Comparison of ENCODE assay signal across 8 mouse cellular contexts in genomic region chr6:47454131-47454574, GRCm38 (mm10). TPM values are rescaled to one million over a fixed set of nuclear protein-coding genes. Genes with fewer than 3 reads are reported as not detected.
DNase-seq lines count a peak whose midpoint lies in the region; ATAC-seq lines count a peak whose summit lies in the region.

No protein-coding gene starts in this region.

- WGBS in hindbrain, embryonic 12.5 days: under 1% methylated on average over 35 of the region's 72 CpGs

- no peaks in the 10 kb centered on the region for H3K9me3 ChIP-seq in hindbrain, embryonic 12.5 days (replicated peaks)

- H3K4me3 ChIP-seq in hindbrain, embryonic 12.5 days: peak overlapping the region; percentile 98

- H3K36me3 ChIP-seq in hindbrain, embryonic 12.5 days: no peaks in the 10 kb centered on the region

- peaks cover 14% of the 10 kb centered on the region for H3K4me1 ChIP-seq in hindbrain, embryonic 12.5 days

- H3K4me2 ChIP-seq in hindbrain, embryonic 12.5 days (replicated peaks): peak overlapping the region; percentile 54

- H3K9ac ChIP-seq in hindbrain, embryonic 12.5 days: peak overlapping the region; percentile 99

- peak; percentile 90 for DNase-seq in Muller cell, postnatal 12 days (ENCODE audit: inconsistent ontology term)
- DNase-seq in cerebellum, adult 8-10 months: peak; percentile 84
- peak; percentile 59 to 65 for DNase-seq in layer of hippocampus, postnatal 25 days (ENCODE audit: extremely low spot score in 1 of 2, low spot score in 1 of 2)
- DNase-seq in lung, postnatal 10 days: peak; percentile 87
- peak; percentile 73 for DNase-seq in ovary, postnatal 14 days (ENCODE audit: low spot score)
- peak; percentile 65 to 77 for DNase-seq in thymus, postnatal 36 days

- H3K27me3 ChIP-seq in hindbrain, embryonic 12.5 days: no peaks in the 10 kb centered on the region

- ATAC-seq in frontal cortex, adult (ENCODE audit: low TSS enrichment): peak; percentile 80
- ATAC-seq in hindbrain, embryonic 12.5 days (ENCODE audit: low FRiP score): peak; percentile 86

- H3K27ac ChIP-seq in hindbrain, embryonic 12.5 days: peak overlapping the region; percentile 97

RNA-seq across cellular contexts. Expression of gene Cul1, which starts 1.0 kb away (rescaled TPM):
- polyA plus RNA-seq in hindbrain, embryonic 12.5 days (2016; fragmentation: Nextera tagmentation; extraction: Ambion mirVana): 154 and 156 TPM in 2 replicates
- 100 to 1,000 TPM in 1 of 2 experiments, 10 to 100 TPM in 1; 97.7 to 112 TPM for total RNA-seq in layer of hippocampus, postnatal 25 days (2021)

Comparison
In these comparisons a context has a peak if more than half of its experiments do, and no peak if none do; other contexts are left out.
1. Peak in every context shown above with its lines: DNase-seq, ATAC-seq, H3K4me3 ChIP-seq and H3K27ac ChIP-seq.